Mouse (Mus musculus) c-Kit-positive CD71-positive TER-119-positive erythroid progenitor cells, embryonic 14.5 days (primary cell): ENCODE measurements around the gene Adh6a.

ENCODE experiments used
- DNase-seq: peaks from one replicate; pipeline ENCODE4 v3.0.0-alpha.2; 2013; ENCODE audit warnings: low spot score

The Adh6a gene

GRCm38 (mm10) chr3:138312965-138313364, at the start of gene Adh6a:
TSS of gene Adh6a (plus strand) at chr3:138313286.
- no peak for DNase-seq

DNA sequence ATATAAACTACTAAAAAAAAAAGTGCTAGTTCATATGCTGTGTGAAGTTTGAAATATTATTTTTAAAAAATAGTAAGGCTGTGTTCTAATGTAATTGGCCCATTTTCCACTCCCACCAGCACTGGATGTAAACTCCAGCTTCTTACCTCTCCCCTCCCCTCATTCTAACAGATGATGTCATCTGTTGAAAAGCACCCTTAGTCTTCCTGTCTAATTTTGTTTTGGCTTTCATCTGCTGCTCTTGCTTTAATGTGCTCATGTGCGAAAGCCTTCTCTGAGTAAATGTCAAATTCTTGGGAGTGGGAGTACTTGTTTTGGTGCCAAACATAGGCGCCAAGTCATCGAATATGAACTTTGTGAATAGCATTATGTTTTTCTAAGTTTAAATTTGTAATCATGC, 48.4 kb upstream of the Adh6a start:
- no peak for DNase-seq

DNA sequence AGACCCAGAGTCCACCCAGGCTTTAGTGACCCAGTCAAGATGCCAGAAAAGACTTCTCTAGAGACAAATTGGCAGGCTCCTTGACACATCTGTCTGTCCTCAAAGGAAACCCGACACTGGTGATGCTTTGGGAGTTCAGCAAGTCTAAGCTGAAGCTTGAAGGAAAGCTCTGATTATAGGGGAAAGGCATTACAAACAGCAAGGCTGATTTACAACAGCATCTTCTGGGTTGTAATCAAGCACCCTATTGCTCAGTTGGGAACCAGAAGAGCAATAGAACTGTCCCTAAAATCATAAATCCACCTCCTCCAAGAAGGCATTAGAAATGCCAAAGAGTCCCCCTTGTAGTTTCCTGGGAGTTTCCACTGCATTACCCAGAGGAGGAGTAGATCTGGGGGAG, 42.6 kb upstream of the Adh6a start:
- DNase-seq: no peak

GRCm38 (mm10) chr3:138271297-138271696, 41.8 kb upstream of the Adh6a start:
- no peak for DNase-seq

- no peak for DNase-seq
These were observed 40.0 kb upstream of the Adh6a start for GRCm38 (mm10) chr3:138273080-138273479.

GRCm38 (mm10) chr3:138275100-138275499, 38.0 kb upstream of the Adh6a start:
- no peak for DNase-seq

DNA sequence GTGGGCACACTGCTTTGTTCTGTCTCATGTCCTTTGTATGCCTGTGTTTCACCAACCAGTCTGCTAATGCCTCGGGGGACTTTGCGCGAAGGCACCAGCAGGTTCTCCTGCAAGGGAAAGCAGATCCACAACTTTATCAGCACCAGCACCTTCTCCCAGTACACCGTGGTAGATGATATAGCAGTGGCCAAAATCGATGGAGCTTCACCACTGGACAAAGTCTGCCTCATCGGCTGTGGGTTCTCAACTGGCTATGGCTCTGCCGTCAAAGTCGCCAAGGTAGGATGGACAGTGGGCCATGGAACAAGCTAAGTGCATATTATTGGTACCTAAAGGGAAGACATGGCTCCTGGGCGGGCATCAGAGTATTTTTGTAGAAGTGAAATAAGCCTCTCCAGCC, 30.5 kb upstream of the Adh6a start:
- no peak for DNase-seq

DNA sequence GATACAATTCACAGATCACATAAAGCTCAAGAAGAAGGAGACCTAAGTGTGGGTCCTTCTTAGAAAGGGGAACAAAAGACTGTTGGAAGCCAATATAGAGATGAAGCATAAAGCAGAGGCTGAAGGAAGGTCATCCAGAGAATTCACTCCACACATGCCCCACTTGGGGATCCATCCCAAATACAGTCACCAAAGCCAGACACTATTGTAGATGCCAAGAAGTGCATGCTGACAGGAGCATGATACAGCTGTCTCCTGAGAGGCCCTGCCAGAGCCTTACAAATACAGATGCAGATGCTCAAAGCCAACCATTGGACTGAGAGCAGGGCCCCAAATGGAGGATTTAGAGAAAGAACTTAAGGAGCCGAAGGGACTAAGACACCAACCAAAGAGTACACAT, 29.3 kb upstream of the Adh6a start:
- DNase-seq: no peak

- DNase-seq: no peak
These were observed 27.1 kb upstream of the Adh6a start for GRCm38 (mm10) chr3:138285986-138286385.

DNA sequence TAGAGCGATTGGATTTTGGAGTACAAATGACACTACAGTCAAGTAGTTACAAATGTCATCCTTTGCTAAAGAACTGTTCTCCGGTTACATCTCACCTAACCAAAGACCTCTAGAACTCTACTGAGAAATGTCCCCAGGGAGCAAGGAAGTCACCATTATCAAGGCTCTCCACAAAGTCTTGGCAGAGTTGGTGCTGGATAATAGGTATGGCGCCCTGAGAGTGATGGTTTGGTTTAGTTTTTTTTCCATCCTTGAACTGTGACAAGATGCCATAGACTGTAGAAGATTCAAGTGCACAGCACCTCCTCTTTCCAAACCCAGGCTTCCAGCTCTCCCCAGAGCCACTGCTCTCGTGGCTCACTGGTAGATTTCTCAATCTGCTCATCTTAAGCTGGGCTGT, 25.4 kb upstream of the Adh6a start:
- no peak for DNase-seq

DNA sequence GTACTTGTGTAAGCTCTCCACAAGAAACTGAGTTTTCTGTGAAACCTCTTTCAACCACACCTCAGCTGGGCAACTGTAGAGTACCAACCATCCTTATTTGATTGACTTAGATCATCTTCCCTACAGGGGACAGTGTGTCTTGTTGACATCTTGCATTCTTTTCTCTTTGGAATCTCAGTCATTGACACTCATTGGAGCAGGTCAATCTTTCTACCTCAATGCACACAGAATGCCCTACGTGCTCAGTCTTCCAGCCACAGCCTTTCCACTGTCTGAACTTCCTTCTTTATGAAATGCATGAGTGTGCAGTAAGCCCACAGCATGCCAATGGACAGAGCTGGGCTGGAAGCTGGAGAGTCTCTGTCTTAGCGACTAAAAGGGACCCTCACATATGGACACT, 22.4 kb upstream of the Adh6a start:
- no peak for DNase-seq

GRCm38 (mm10) chr3:138291529-138292117, 21.5 kb upstream of the Adh6a start:
- no peak for DNase-seq

GRCm38 (mm10) chr3:138293298-138293895, 19.7 kb upstream of the Adh6a start:
- DNase-seq: no peak

DNA sequence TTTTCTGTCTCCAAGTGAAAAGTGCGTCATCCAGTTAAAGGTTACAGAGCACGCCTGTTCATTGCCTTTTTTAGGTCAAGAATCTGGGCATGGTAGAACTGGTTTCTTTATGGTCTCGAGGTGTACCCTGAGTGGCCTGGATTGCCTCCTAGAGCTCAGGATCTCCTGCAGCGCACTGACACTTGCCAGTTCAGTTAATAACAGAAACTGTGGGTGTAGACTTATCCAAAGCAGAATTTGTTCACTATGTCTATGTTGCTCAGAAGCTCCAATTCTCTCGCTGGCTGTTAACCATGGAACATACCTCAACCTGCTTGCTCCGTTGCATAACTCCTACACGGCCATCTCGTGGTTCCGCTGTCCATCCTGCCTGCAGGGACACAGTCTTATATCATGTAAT, 13.0 kb upstream of the Adh6a start:
- no peak for DNase-seq

DNA sequence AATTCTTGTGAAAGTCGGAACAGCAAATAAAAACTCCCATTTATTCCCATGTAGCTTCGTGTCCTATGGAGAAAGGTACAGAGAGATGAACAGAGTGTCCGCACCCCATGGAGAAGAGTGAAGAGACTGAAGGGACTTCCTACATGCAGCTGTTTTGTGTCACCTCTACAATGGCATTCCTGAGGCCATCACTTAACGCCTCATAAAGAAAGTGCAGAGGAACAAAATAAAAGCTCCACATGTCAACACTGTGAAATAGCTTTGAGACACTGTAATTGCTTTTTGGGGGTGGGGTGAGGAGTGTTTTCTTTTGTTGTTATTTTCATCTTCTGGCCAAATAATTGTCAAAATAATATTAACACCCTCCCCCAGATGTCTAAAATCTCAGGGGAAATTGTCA, 10.4 kb upstream of the Adh6a start:
- DNase-seq: no peak

DNA sequence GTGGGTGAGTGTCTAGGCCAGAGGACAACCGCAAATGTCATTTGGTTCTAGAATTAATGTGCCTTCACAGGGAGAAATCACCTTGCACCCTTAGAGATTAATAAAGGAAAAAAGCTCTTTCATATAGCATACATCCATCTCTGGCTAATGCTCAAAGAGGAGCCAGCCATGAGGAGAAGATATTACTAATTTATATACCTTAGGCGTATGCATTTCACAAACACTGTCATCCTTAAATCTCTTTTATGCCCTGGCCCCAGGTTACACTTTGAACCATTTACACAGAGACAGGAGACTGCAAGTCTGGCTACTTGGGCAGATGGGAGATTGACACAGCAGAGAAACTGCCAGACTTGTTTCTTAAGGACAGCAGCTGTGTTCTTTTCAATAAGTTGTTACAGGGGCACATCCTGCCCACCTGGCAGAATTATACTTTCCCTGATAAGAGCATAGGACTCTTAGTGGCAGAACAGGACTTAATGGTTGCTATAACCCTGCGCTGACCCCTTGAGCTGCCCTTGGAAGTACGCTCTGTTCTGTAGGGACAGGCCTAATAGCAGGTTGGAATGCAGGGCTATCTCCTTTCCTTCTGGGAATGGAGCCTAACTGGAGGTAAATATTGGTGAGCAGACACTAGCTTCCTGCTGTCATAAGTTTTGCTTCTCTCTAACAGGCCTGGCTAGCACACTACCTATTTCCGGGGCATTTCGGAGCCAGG, 9.2 kb upstream of the Adh6a start:
- DNase-seq: no peak

- DNase-seq: no peak
These were observed 8.6 kb upstream of the Adh6a start for GRCm38 (mm10) chr3:138304489-138304871.

DNA sequence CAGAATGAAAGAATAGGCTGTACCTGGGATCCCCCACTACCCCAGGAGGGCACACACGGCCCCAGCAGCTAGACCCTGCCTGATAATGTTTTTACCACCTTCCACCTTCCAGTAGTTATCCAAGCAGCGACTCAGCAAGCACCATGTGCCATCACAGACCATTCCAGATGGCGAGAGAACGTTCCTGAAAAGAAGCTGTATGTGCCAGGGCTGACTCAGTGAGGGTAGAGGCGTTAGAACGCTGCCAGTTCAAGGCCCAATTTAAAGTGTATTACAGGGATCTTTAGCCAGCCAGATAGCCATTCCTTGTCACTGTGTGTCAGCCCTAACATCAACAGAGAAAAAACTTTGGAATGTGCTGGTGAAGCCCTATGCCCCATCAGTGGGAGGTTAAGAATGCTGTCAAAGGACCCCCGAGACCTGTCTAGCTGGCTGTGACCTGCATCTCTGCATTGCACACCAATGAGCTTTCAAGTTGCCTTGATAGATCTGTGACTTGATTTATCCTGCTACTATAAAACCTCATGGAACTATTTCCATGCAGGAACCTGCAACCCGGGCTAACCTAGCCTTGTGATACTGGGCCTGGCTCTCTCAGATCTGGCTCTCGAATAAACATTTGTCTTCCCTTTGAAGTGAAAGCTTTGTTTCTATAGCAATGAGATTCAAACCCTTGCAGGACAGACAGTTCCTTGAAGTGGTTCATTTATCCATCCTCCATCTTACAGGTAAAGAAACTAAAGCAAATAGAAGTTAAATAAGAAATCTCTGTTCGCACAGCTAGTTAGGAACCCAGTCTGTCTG, 7.4 kb upstream of the Adh6a start:
- no peak for DNase-seq

DNA sequence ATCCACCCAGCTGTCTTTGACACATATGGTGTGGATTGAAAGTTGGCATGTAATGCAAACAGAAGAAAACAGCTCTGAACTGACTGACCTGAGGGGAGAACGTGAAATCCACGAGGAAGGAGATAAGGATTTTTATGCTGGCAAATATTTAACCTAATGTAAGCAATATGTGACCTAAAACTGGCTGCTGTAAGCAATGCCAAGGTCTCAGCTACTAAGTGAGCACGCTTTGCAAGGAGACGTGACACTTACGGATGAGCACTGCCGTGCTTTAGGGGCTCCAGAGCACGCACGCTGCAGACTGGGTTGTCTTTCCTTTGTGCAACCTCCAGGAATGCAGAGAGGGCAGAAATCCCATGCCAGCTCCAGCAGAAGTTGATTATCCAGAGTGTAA, 6.8 kb upstream of the Adh6a start:
- DNase-seq: no peak

DNA sequence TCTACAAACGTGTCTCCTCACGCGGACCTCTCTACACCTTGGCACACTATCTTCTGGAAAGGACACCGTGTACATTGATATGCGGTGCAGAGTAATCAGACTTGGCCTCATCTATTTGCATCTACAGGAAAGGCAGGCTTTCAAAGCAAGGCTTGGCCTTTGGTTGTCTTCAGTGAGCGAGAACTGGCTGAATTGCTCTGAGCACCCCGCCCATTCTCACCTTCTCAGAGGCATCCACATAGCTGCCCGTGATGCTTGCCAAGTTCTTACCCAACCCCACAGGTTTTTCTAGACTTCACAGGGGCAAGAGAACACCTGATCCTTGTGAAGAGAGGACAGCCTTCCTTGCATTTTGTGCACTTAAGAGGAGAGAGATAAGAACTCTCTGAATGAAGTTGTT, 3.2 kb upstream of the Adh6a start:
- DNase-seq: no peak

DNA sequence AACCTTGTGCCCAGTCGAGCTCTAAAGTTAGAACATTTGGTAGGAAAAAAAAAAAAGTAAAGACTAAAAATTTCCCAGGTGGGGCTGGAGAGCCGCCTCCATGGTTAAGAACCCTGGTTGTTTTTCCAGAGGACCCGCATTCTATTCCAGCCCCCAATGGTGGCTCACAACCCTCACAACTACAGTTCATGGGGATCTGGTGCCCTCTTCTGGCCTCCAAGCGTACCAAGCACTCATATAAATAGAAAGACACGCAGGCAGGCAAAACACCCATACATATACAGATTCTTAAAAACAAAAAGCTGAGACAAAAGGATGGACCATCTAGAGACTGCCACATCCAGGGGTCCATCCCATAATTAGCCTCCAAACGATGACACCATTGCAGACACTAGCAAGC, 2.1 kb upstream of the Adh6a start:
- DNase-seq: no peak

DNA sequence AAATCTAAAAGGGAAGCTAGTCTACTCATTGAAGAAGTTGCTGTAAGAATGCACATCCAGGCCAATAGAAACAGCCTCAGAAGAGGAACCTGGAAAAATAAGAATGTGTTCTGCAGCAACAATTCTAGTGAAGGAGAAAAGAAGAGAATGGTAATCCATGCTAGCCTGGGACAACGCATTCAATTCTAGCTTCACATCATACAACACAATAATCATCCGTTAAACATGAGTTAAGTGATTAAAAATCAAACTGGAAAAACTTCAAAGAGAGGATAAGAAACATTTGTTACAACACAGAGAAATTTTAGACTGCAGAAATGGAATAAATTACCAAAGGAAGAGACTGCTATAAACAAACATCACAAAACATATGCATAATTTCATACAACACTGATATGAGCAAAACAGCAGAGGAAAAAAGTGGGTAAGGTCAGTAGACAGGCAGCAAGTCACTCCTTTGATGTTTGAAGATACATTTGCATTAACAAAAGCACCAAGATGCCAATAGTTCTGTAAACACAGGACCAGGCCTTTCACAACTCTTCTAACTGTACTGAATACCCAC, 3.9 kb downstream of the Adh6a start:
- no peak for DNase-seq

- DNase-seq: no peak
These were observed 11.9 kb downstream of the Adh6a start for GRCm38 (mm10) chr3:138325001-138325400.
